Mouse (Mus musculus): Measurements from ENCODE around the gene Kctd12.

DNA sequence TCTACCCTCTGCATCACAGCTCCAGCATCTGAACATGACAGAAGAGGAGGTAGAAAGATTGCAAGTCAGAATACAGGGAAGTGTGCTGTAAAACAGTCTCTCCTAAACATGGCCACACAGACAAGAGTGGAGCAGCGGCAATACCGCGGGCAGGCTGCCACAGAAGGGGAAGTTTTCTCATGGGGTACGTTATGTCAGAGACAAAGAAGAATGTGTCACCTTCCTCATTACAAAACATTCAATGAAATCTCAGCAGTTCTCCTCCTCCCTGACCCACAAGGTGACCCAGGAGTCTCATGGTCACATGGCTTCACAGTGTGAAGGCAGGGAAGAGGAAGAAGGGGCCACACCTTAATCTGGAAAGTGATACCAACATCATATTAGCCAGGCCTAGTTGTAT lies 25.3 kb upstream of the Kctd12 start:
- TF ChIP-seq CTCF (IDR thresholded peaks at IDR 0.05; ENCODE audit: low read depth) (no peak), EP300 (IDR thresholded peaks at IDR 0.05; ENCODE audit: low read depth) (no peak)

Data from liver, embryonic 14.5 days (tissue).